Mouse (Mus musculus) liver, adult 2 months (tissue): Measurements from ENCODE around the gene Alb.

Experiments
- CTCF ChIP-seq: fragments of 200-500 bp; IDR thresholded peaks from 2 replicates; pipeline ENCODE4 v1.5.1; 2011; ENCODE audit warnings: low read depth, low read length, control low read depth
- POLR2A ChIP-seq: fragments of 200-500 bp; IDR thresholded peaks from 2 replicates; pipeline ENCODE4 v1.6.1; 2011; ENCODE audit warnings: low read length, control low read depth; ENCODE audit not compliant: insufficient read depth; ENCODE audit errors: extremely low read depth

GRCm38 (mm10) chr5:90488323-90488722 lies 27.6 kb downstream of the Alb start:
- TF ChIP-seq CTCF (no peak), POLR2A (no peak)
